Mouse (Mus musculus) kidney, embryonic 16.5 days (tissue): ENCODE data around the gene Rapgefl1. TPM values are rescaled to one million over a fixed set of nuclear protein-coding genes. Genes with fewer than 3 reads are reported as not detected.
"Not testable (repeated sequence)": the region's sequence is repeated elsewhere in the genome, so short reads cannot be mapped to it uniquely, and the experiment has no call there.

Experiments used
- ATAC-seq: fragments of 200-750 bp; cut with Nextera tagmentation; 2 replicates; pipeline ENCODE4 v1.8.0; 2017; ENCODE audit warnings: moderate TSS enrichment; ENCODE audit not compliant: low FRiP score, low TSS enrichment
- H3K27ac ChIP-seq: fragments of 300-500 bp; sonication (generic); 2 replicates; pipeline ENCODE4 v1.5.1; 2014; ENCODE audit warnings: low read length
- H3K27me3 ChIP-seq: fragments of 300-500 bp; sonication (generic); 2 replicates; pipeline ENCODE4 v1.6.1; 2014; ENCODE audit warnings: low read length, control low read depth, mixed read lengths; ENCODE audit not compliant: insufficient read depth
- H3K36me3 ChIP-seq: fragments of 300-500 bp; sonication (generic); 2 replicates; pipeline ENCODE4 v1.6.1; 2014; ENCODE audit warnings: low read length, control low read depth, mixed read lengths; ENCODE audit not compliant: insufficient read depth
- H3K4me1 ChIP-seq: fragments of 300-500 bp; sonication (generic); 2 replicates; pipeline ENCODE4 v1.6.1; 2014; ENCODE audit warnings: low read length, control low read depth, mixed read lengths; ENCODE audit not compliant: insufficient read depth
- H3K4me2 ChIP-seq: fragments of 300-500 bp; sonication (generic); replicated peaks from 2 replicates; pipeline ENCODE4 v1.6.1; 2014; ENCODE audit warnings: low read depth, low read length
- H3K4me3 ChIP-seq: fragments of 300-500 bp; sonication (generic); 2 replicates; pipeline ENCODE4 v1.5.1; 2014; ENCODE audit warnings: mild to moderate bottlenecking, low read length
- H3K9ac ChIP-seq: fragments of 300-500 bp; sonication (generic); replicated peaks from 2 replicates; pipeline ENCODE4 v1.6.1; 2014; ENCODE audit warnings: low read length
- H3K9me3 ChIP-seq: fragments of 300-500 bp; sonication (generic); 2 replicates; pipeline ENCODE4 v1.6.1; 2016; ENCODE audit warnings: low read length, control low read depth
- WGBS: fragments of 180-500 bp; shearing (Covaris S2); extraction: QIAGEN DNeasy Blood & Tissue Kit; methylation state at CpG from one replicate; pipeline ENCODE4 v1.1.7; 2014; 5-methylcytosine and 5-hydroxymethylcytosine counted together
- polyA plus RNA-seq: library from polyadenylated mRNA; unstranded; fragments of >200 nt; fragmentation: Nextera tagmentation; extraction: Ambion mirVana; gene quantifications from 2 replicates; pipeline ENCODE4 v1.2.1, GENCODE M21; 2015

Rapgefl1 gene
- polyA plus RNA-seq, 1 experiment from 2014 or later, result 1.8 TPM

GRCm38 (mm10) chr11:98809457-98810290 is 26.9 kb upstream of the Rapgefl1 start:
- peak overlapping the region; percentile 94 for H3K4me3 ChIP-seq
- ATAC-seq, result peak; percentile 99
- peak overlapping the region; percentile 81 for H3K4me2 ChIP-seq
- peaks cover 20% of the 10 kb centered on the region for H3K4me1 ChIP-seq
- WGBS, result under 1% methylated on average over 75 of the region's 84 CpGs
- H3K27ac ChIP-seq, result peak overlapping the region; percentile 99
- no peaks in the 10 kb centered on the region for H3K9me3 ChIP-seq
- peaks cover 57% of the 10 kb centered on the region for H3K36me3 ChIP-seq
- peak overlapping the region; percentile 97 for H3K9ac ChIP-seq
- H3K27me3 ChIP-seq, result no peaks in the 10 kb centered on the region

- H3K9ac ChIP-seq, result peak overlapping the region; percentile 97; the same call in 1 of the 2 replicates
- H3K27ac ChIP-seq, result no peak overlapping the region
- WGBS, result 61% methylated on average over 7 of the region's 7 CpGs
- peaks cover 20% of the 10 kb centered on the region for H3K4me1 ChIP-seq
- no peaks in the 10 kb centered on the region for H3K9me3 ChIP-seq
- peak overlapping the region; percentile 81 for H3K4me2 ChIP-seq
- H3K27me3 ChIP-seq, result no peaks in the 10 kb centered on the region
- H3K36me3 ChIP-seq, result peaks cover 55% of the 10 kb centered on the region
- peak overlapping the region; percentile 94 for H3K4me3 ChIP-seq
- no peak for ATAC-seq
Observed at GRCm38 (mm10) chr11:98810686-98811085, 25.9 kb upstream of the Rapgefl1 start.

- H3K27ac ChIP-seq, result no peak overlapping the region
- no peak overlapping the region for H3K4me2 ChIP-seq
- H3K36me3 ChIP-seq, result peaks cover 76% of the 10 kb centered on the region
- H3K4me3 ChIP-seq, result no peak overlapping the region
- no peaks in the 10 kb centered on the region for H3K4me1 ChIP-seq
- ATAC-seq, result no peak
- H3K9ac ChIP-seq, result no peak overlapping the region
- 87% methylated on average over 1 of the region's 1 CpGs for WGBS
- no peaks in the 10 kb centered on the region for H3K27me3 ChIP-seq
- H3K9me3 ChIP-seq, result no peaks in the 10 kb centered on the region; the same call in 1 of the 2 replicates
Observed at GRCm38 (mm10) chr11:98816706-98817239, 19.8 kb upstream of the Rapgefl1 start.

- Histone ChIP-seq H3K4me2 (no peak overlapping the region), H3K4me3 (no peak overlapping the region), H3K9me3 (no peaks in the 10 kb centered on the region; the same call in 1 of the 2 replicates), H3K4me1 (no peaks in the 10 kb centered on the region), H3K9ac (no peak overlapping the region), H3K27me3 (no peaks in the 10 kb centered on the region), H3K27ac (no peak overlapping the region), H3K36me3 (peaks cover 82% of the 10 kb centered on the region)
- WGBS, result 93% methylated on average over 5 of the region's 5 CpGs
- ATAC-seq, result no peak
Observed at GRCm38 (mm10) chr11:98820968-98821367, 15.6 kb upstream of the Rapgefl1 start.

GRCm38 (mm10) chr11:98826071-98826470 is 10.5 kb upstream of the Rapgefl1 start:
- WGBS, result 100% methylated on average over 2 of the region's 2 CpGs
- not testable (repeated sequence) for ATAC-seq, H3K4me1 ChIP-seq, H3K4me3 ChIP-seq, H3K27ac ChIP-seq, H3K27me3 ChIP-seq, H3K4me2 ChIP-seq, H3K9ac ChIP-seq, H3K9me3 ChIP-seq
- peaks cover 76% of the 10 kb centered on the region for H3K36me3 ChIP-seq

GRCm38 (mm10) chr11:98827877-98828276 is 8.7 kb upstream of the Rapgefl1 start:
- Histone ChIP-seq H3K4me2 (no peak overlapping the region), H3K36me3 (peaks cover 74% of the 10 kb centered on the region), H3K4me3 (no peak overlapping the region), H3K27ac (no peak overlapping the region), H3K9ac (no peak overlapping the region), H3K4me1 (0 out of 2 replicates have a peak, but pooled peaks cover 3% of the 10 kb centered on the region), H3K27me3 (no peaks in the 10 kb centered on the region), H3K9me3 (no peaks in the 10 kb centered on the region)
- WGBS, result 91% methylated on average over 2 of the region's 2 CpGs
- ATAC-seq, result no peak

- Histone ChIP-seq H3K4me2 (no peak overlapping the region), H3K4me3 (no peak overlapping the region), H3K9me3 (no peaks in the 10 kb centered on the region), H3K36me3 (peaks cover 76% of the 10 kb centered on the region), H3K27ac (no peak overlapping the region), H3K27me3 (no peaks in the 10 kb centered on the region), H3K4me1 (0 out of 2 replicates have a peak, but pooled peaks cover 3% of the 10 kb centered on the region), H3K9ac (no peak overlapping the region)
- WGBS, result 65% methylated on average over 12 of the region's 12 CpGs
- no peak for ATAC-seq
Observed at GRCm38 (mm10) chr11:98829091-98829775, 7.4 kb upstream of the Rapgefl1 start.

- WGBS, result 57% methylated on average over 4 of the region's 4 CpGs
- no peaks in the 10 kb centered on the region for H3K9me3 ChIP-seq
- ATAC-seq, result no peak
- H3K4me2 ChIP-seq, result no peak overlapping the region
- H3K36me3 ChIP-seq, result peaks cover 72% of the 10 kb centered on the region
- H3K4me1 ChIP-seq, result 0 out of 2 replicates have a peak, but pooled peaks cover 3% of the 10 kb centered on the region
- H3K27me3 ChIP-seq, result no peaks in the 10 kb centered on the region
- no peak overlapping the region for H3K27ac ChIP-seq
- H3K9ac ChIP-seq, result no peak overlapping the region
- no peak overlapping the region for H3K4me3 ChIP-seq
Observed at GRCm38 (mm10) chr11:98829875-98830274, 6.7 kb upstream of the Rapgefl1 start.

- H3K4me3 ChIP-seq, result no peak overlapping the region
- H3K27ac ChIP-seq, result no peak overlapping the region
- H3K4me1 ChIP-seq, result peaks cover 33% of the 10 kb centered on the region
Observed at GRCm38 (mm10) chr11:98835296-98835695, 1.3 kb upstream of the Rapgefl1 start.

More at GRCm38 (mm10) chr11:98835296-98835695, 1.3 kb upstream of the Rapgefl1 start:
- H3K27me3 ChIP-seq, result 0 out of 2 replicates have a peak, but pooled peaks cover 3% of the 10 kb centered on the region
- no peaks in the 10 kb centered on the region for H3K9me3 ChIP-seq
- H3K4me2 ChIP-seq, result no peak overlapping the region
- 59% methylated on average over 5 of the region's 5 CpGs for WGBS
- H3K9ac ChIP-seq, result no peak overlapping the region
- no peak for ATAC-seq
- H3K36me3 ChIP-seq, result peaks cover 32% of the 10 kb centered on the region
